Mouse (Mus musculus): ENCODE results near the gene Extl1.
A peak's percentile ranks its signal among the peaks of the same experiment; 100 is the strongest.
"Not testable (repeated sequence)": the region's sequence is repeated elsewhere in the genome, so short reads cannot be mapped to it uniquely, and the experiment has no call there.

The Extl1 gene

GRCm38 (mm10) chr4:134350641-134351040 is 33.0 kb downstream of the Extl1 start:
- DNase-seq: no peak

GRCm38 (mm10) chr4:134349829-134350228 is 33.8 kb downstream of the Extl1 start:
- DNase-seq: no peak

- no peak for DNase-seq
Measured at GRCm38 (mm10) chr4:134348545-134348944, 35.1 kb downstream of the Extl1 start.

- no peak for DNase-seq
Measured at GRCm38 (mm10) chr4:134348078-134348477, 35.6 kb downstream of the Extl1 start.

- no peak for DNase-seq
Measured at GRCm38 (mm10) chr4:134345802-134346201, 37.8 kb downstream of the Extl1 start.

- DNase-seq: peak; percentile 36
Measured at GRCm38 (mm10) chr4:134344620-134345019, 39.0 kb downstream of the Extl1 start.

GRCm38 (mm10) chr4:134343071-134344031 is 40.3 kb downstream of the Extl1 start, which contains the start of gene Slc30a2:
TSS of gene Slc30a2 (plus strand) at chr4:134343181.
- peak; percentile 58 for DNase-seq

- DNase-seq: no peak
Measured at GRCm38 (mm10) chr4:134342213-134342779, 41.4 kb downstream of the Extl1 start.

- not testable (repeated sequence) for DNase-seq
Measured at GRCm38 (mm10) chr4:134341231-134341630, 42.4 kb downstream of the Extl1 start.

GRCm38 (mm10) chr4:134330281-134330680 is 53.4 kb downstream of the Extl1 start:
- no peak for DNase-seq

GRCm38 (mm10) chr4:134328832-134329231 is 54.8 kb downstream of the Extl1 start:
- DNase-seq: no peak

GRCm38 (mm10) chr4:134328151-134328550 is 55.5 kb downstream of the Extl1 start:
- no peak for DNase-seq

- no peak for DNase-seq
Measured at GRCm38 (mm10) chr4:134326859-134327530, 56.7 kb downstream of the Extl1 start.

GRCm38 (mm10) chr4:134324655-134325054 is 59.0 kb downstream of the Extl1 start:
- no peak for DNase-seq

- peak; percentile 44 for DNase-seq
Measured at GRCm38 (mm10) chr4:134321524-134321923, 62.1 kb downstream of the Extl1 start.

- DNase-seq: no peak
Measured at GRCm38 (mm10) chr4:134319674-134320073, 64.0 kb downstream of the Extl1 start.

GRCm38 (mm10) chr4:134319074-134319473 is 64.6 kb downstream of the Extl1 start:
- no peak for DNase-seq

- peak; percentile 59 for DNase-seq
Measured at GRCm38 (mm10) chr4:134316390-134316789, 67.3 kb downstream of the Extl1 start.

- DNase-seq: no peak
Measured at GRCm38 (mm10) chr4:134315470-134315869, 68.2 kb downstream of the Extl1 start.

GRCm38 (mm10) chr4:134314876-134315275 is 68.8 kb downstream of the Extl1 start, which contains the start of gene Trim63:
TSS of gene Trim63 (plus strand) at chr4:134315120.
- no peak for DNase-seq

- no peak for DNase-seq
Measured at GRCm38 (mm10) chr4:134314081-134314655, 69.5 kb downstream of the Extl1 start.

- peak; percentile 52 for DNase-seq
Measured at GRCm38 (mm10) chr4:134312901-134313300, 70.7 kb downstream of the Extl1 start.

GRCm38 (mm10) chr4:134312341-134312740 is 71.3 kb downstream of the Extl1 start:
- no peak for DNase-seq

All from thymus, postnatal 4 days (tissue).